Mouse (Mus musculus): Measurements from ENCODE around the gene Setd4. TPM values are rescaled to one million over a fixed set of nuclear protein-coding genes. Genes with fewer than 3 reads are reported as not detected.

Gene Setd4
- polyA plus RNA-seq, 1 experiment from 2014 or later, result 17.0 TPM

DNA sequence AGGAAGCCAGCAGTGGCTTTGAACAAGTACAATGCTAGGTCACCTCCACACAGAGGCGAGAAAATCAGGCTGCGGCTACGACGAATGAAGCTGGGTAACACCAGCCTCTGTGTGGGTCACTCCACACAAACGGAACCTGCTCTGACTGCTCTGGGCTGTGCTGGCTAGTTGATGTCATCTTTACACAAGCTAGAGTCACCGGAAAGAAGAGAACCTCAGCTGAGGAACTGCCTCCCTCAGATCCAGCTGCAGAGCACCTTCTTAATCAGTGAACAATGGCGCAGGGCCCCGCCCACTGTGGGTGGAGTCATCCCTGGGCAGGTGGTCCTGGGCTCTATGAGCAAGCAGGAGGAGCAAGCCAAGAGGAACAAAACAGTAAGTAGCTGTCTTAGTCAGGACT lies 17.5 kb downstream of the Setd4 start:
- WGBS, result 63% methylated on average over 8 of the region's 8 CpGs
- no peak overlapping the region for H3K4me3 ChIP-seq
- no peaks in the 10 kb centered on the region for H3K27me3 ChIP-seq (ENCODE audit: low read depth, poor library complexity, severe bottlenecking)
- peaks cover 7% of the 10 kb centered on the region for H3K4me1 ChIP-seq
- DNase-seq (ENCODE audit: low spot score), result no peak
- H3K9me3 ChIP-seq (replicated peaks), result no peaks in the 10 kb centered on the region
- H3K36me3 ChIP-seq, result peaks cover 41% of the 10 kb centered on the region
- no peak overlapping the region for H3K27ac ChIP-seq

DNA sequence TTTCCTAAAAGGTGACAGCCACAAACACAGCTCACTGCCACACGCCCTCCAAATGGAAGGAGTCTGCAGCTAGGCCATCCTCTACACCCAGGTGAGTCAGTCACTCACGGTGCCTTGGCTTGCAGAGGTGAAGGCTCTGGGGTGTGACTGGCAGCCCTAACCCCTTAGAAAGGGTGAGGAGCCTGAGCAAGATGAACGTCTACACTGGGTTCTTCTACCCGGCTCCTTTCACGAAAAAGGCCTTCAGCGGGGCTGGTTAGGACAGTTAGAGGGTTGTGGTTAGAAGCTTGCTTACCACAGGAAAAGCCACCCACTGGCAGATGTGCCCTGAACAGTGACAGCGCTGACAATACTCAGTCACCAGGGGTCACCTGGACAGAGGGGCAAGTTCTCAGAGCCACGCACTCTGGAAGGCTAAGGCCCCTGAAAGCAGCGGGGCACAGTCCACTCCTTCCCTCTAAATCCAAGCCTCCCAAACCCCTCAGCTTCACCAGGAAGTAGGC lies 18.1 kb downstream of the Setd4 start:
- H3K4me3 ChIP-seq, result no peak overlapping the region
- H3K27me3 ChIP-seq (ENCODE audit: low read depth, poor library complexity, severe bottlenecking), result no peaks in the 10 kb centered on the region
- H3K9me3 ChIP-seq (replicated peaks), result no peaks in the 10 kb centered on the region
- H3K4me1 ChIP-seq, result peaks cover 13% of the 10 kb centered on the region
- 86% methylated on average over 9 of the region's 9 CpGs for WGBS
- H3K36me3 ChIP-seq, result peaks cover 35% of the 10 kb centered on the region
- DNase-seq (ENCODE audit: low spot score), result no peak
- 0 out of 2 replicates have a peak overlapping the region, but pooled peaks have one; percentile 8 for H3K27ac ChIP-seq

DNA sequence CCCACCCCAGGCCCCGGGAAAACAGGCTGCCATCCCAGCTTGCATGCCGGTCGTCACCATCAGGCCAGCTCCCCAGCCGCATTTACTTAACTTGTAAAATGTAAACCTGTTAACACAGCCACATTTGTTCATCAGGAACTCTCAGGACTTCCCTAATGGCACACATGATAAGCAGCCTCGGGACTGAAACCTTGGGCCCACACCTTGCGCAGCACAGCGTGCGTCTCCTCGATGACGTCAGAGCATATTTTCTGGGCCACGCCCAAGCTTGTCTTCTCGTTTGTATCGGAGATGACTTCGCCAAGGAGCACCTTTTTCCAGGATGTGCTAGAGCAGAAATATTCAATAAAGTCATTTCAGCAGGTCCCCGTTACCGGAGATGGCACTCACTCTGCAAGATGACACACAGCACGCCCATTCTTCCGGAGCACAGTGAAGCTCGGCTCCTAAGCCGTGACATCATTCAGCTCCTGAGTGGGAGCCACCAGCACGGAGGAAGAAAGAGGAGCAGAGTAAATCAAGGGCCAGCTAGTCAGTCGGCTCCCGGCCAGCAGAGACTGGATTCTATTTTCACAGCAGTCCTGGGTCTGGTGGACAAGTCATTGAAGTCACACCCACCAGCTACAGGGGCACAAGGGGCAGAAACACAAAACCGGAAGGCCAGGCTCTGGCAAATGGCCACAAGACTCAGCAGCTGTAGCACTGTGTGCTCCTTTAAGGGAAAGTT lies 18.7 kb downstream of the Setd4 start:
- no peak for DNase-seq (ENCODE audit: low spot score)
- Histone ChIP-seq H3K27ac (no peak overlapping the region), H3K27me3 (ENCODE audit: low read depth, poor library complexity, severe bottlenecking) (no peaks in the 10 kb centered on the region), H3K4me1 (peaks cover 16% of the 10 kb centered on the region), H3K36me3 (peaks cover 29% of the 10 kb centered on the region), H3K4me3 (no peak overlapping the region), H3K9me3 (replicated peaks) (no peaks in the 10 kb centered on the region)
- 92% methylated on average over 24 of the region's 24 CpGs for WGBS

DNA sequence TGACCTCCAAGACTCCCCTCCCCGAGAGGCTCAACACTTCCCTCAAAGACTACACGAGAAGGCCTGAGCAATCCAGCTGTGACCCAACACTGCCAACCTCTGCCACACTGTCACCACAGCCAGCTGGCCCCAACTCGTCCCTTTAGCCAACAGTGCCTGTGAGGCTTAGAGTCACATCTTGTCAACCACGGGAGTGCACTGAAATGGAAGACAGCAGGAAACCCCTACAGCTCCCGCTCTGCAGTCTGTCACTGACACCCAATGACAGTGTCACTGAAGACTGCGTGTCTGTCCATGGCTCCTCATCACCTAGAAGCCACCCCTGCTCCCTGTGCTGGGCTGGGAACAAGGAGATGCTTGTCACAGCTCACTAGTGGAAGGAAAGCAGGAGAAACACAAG lies 22.7 kb downstream of the Setd4 start:
- WGBS, result 47% methylated on average over 6 of the region's 6 CpGs
- Histone ChIP-seq H3K4me1 (0 out of 2 replicates have a peak, but pooled peaks cover 8% of the 10 kb centered on the region), H3K36me3 (peaks cover 18% of the 10 kb centered on the region), H3K4me3 (no peak overlapping the region), H3K9me3 (replicated peaks) (no peaks in the 10 kb centered on the region), H3K27ac (no peak overlapping the region), H3K27me3 (ENCODE audit: low read depth, poor library complexity, severe bottlenecking) (no peaks in the 10 kb centered on the region)
- DNase-seq (ENCODE audit: low spot score), result no peak

DNA sequence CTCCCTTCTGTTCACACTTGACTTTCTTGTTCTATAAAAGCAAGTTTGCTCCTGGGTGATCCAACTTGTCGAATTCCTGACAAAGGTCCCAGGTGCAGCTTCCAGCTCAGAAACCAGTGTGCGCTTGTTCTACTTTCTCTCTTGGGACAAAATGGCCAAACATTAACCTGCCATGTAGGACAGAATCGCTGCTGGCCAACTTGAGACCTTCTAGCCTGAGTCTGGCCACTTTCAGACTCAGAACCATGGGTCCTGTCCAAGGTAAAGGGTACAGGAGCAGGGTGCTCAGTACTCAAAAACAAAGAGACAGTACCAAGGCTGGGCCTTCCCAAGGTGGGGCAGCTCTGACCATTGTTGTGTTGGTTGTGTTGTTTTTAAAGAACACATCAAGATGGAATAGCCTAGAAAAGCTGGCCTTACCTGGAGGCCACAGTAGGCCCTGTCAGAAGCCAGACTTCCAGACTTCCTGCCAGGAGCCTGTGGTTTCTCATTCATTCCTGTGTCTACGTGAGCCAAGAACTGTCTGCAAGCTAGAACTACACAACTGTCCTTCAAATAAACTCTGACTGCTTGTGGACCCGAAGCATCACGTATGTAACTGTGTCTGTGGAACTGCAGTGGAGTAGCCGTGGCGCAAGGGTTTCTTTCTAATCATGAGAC lies 25.4 kb downstream of the Setd4 start:
- 89% methylated on average over 8 of the region's 8 CpGs for WGBS
- Histone ChIP-seq H3K36me3 (no peaks in the 10 kb centered on the region), H3K9me3 (replicated peaks) (no peaks in the 10 kb centered on the region), H3K4me3 (no peak overlapping the region), H3K27ac (no peak overlapping the region), H3K27me3 (ENCODE audit: low read depth, poor library complexity, severe bottlenecking) (no peaks in the 10 kb centered on the region), H3K4me1 (peaks cover 18% of the 10 kb centered on the region)
- DNase-seq (ENCODE audit: low spot score), result no peak

DNA sequence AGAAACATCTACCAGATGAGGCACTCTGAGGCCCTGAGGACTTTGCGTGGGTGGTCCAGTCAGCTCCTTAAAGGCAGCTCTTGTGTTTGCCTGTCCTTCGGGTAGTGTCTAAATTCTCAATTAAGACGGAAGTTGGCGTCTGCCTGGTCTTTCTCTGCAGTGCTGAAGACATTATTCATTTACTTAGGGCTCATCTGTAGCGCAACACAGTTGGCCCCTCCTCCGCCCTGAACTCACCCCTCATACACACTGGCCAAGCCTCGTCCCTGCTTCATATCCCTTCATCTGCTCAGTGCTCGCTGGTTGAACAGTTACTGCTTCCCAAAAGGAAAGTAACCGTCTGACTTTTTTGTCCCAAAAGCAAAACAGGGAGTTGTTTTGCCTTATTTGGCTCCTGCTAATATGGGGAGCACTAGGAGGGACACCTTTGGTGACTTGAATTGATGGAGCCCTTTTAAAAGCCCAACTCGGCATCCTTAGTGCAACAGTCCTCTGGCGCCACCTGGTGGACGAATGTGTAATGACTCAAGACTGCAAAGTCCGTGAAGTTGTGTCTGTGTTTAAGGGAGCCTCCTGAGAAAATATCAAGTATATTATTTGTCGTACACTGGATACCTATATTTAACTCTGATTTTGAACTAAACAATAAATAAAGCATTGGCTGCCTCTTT lies 27.3 kb downstream of the Setd4 start:
- Histone ChIP-seq H3K36me3 (no peaks in the 10 kb centered on the region), H3K4me3 (no peak overlapping the region), H3K27ac (no peak overlapping the region), H3K27me3 (ENCODE audit: low read depth, poor library complexity, severe bottlenecking) (no peaks in the 10 kb centered on the region), H3K4me1 (peaks cover 18% of the 10 kb centered on the region), H3K9me3 (replicated peaks) (no peaks in the 10 kb centered on the region)
- WGBS, result 39% methylated on average over 14 of the region's 14 CpGs
- peak; percentile 93 for DNase-seq (ENCODE audit: low spot score)

DNA sequence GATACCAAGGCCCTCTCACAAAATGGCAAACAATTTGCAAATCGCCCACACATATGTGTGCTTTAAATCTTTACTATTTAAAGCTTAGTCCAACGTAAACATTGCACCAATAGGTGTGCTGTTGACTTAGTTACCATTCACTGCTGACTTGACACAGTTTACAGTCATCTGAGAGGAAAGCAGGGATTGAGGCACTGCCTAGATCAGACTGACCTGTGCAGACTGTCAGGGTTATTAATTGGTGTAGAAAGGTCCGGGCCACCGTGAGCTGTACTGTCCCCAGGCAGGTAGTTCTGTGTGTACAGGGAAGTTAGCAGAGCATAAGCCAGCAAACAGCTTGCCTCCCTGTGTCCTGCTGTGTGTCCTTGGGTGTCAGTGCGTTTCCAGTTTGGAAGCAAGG lies 28.3 kb downstream of the Setd4 start:
- Histone ChIP-seq H3K36me3 (no peaks in the 10 kb centered on the region), H3K27ac (no peak overlapping the region), H3K4me3 (no peak overlapping the region), H3K27me3 (ENCODE audit: low read depth, poor library complexity, severe bottlenecking) (no peaks in the 10 kb centered on the region), H3K4me1 (peaks cover 11% of the 10 kb centered on the region), H3K9me3 (replicated peaks) (no peaks in the 10 kb centered on the region)
- WGBS, result 85% methylated on average over 5 of the region's 5 CpGs
- no peak for DNase-seq (ENCODE audit: low spot score)

DNA sequence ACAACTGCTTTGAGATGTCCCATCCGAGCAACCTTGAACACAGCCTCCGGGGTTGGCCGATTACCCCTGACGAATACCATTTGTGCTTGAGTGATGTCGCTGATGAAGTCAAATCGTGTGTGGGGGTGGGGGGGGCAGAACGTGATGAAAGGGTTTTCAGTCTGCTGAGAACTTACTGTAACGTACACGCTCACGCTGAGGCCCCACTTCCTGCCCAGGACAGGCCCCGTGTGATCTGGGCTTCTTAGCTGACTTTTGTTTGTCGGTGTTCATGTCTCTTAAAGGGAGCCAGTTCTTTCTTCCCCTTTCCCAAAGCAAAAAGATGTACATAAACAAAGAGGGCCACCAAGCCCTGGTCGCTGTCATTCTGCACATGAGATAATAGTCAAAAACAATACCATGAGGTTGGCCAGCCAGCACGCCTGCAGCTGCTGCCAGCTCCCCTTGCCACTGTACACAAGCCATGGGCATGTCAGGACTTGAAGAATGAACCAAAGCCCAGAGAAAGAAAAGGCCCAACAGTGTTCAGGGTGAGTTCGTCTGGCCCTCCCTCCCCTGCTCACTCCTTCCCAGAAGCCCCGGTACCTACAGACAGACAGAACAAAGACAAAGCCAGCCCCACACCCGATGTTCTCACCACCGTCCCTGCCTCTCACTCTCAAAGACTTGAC lies 29.2 kb downstream of the Setd4 start:
- Histone ChIP-seq H3K4me1 (peaks cover 9% of the 10 kb centered on the region), H3K27me3 (ENCODE audit: low read depth, poor library complexity, severe bottlenecking) (no peaks in the 10 kb centered on the region), H3K27ac (0 out of 2 replicates have a peak overlapping the region, but pooled peaks have one; percentile 6), H3K9me3 (replicated peaks) (no peaks in the 10 kb centered on the region), H3K36me3 (no peaks in the 10 kb centered on the region), H3K4me3 (no peak overlapping the region)
- no peak for DNase-seq (ENCODE audit: low spot score)
- whole genome bisulfite sequencing, result 61% methylated on average over 18 of the region's 18 CpGs

DNA sequence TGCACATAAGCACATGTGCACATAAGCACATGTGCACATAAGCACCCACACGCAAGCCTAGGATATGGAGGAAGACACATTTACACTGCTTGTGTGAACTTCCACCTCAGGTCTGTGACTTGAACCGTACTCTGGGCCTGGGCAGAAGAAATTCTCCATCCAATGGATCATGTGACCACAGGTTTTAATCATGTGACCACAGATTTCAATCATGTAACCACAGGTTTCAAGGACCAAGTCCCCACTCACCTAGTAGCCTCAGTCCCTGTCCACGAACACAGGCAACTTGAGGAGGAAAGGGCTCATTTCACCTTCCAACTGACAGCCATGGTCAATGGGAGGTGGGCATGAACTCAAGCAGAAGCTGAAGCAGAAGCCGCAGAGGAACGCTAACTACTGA lies 30.4 kb downstream of the Setd4 start:
- Histone ChIP-seq H3K36me3 (no peaks in the 10 kb centered on the region), H3K27me3 (ENCODE audit: low read depth, poor library complexity, severe bottlenecking) (no peaks in the 10 kb centered on the region), H3K27ac (no peak overlapping the region), H3K4me1 (peaks cover 9% of the 10 kb centered on the region), H3K4me3 (no peak overlapping the region), H3K9me3 (replicated peaks) (no peaks in the 10 kb centered on the region)
- no peak for DNase-seq (ENCODE audit: low spot score)
- WGBS, result 93% methylated on average over 5 of the region's 5 CpGs

DNA sequence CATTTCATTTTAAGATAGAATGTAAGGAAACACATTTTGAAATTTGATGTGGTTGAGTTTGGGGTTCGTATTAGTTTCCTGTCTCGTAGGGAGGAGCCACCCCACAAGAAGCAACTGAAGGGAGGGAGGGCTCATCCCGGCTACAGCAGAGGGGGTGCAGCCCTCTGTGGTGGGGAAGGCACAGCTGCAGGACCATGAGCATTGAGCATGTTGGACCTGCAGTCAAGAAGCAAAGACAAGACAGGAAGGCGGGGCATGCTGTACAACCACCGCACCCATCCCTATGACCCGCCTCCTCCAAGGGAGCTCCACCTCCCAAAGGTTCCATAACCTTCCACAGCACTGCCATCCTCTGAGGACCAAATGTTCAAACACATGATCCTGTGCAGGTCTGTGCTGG lies 31.5 kb downstream of the Setd4 start:
- Histone ChIP-seq H3K9me3 (replicated peaks) (no peaks in the 10 kb centered on the region), H3K4me1 (peaks cover 9% of the 10 kb centered on the region), H3K4me3 (no peak overlapping the region), H3K36me3 (no peaks in the 10 kb centered on the region), H3K27me3 (ENCODE audit: low read depth, poor library complexity, severe bottlenecking) (no peaks in the 10 kb centered on the region), H3K27ac (no peak overlapping the region)
- no peak for DNase-seq (ENCODE audit: low spot score)
- 95% methylated on average over 6 of the region's 6 CpGs for WGBS

DNA sequence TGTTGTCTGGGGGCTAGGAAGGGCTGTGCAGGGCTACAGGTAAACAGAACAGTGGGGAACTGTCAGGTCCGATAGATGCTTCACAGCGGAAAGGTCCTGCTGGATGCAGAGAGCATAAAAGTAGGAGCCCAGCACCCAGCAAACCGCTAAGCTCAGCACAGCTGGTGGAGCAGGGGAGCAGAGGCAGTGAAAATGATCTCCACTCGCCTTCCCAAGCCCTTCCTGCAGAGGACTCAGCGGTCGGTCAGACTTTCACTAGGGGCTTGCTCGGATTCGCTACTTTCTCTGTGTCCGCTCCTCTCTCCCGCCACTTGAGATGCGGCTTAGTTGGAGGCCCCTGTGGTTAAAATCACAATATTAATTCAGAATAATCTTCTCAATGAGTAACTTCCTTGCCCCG lies 45.4 kb downstream of the Setd4 start:
- H3K27ac ChIP-seq, result no peak overlapping the region
- peaks cover 14% of the 10 kb centered on the region for H3K27me3 ChIP-seq (ENCODE audit: low read depth, poor library complexity, severe bottlenecking)
- DNase-seq (ENCODE audit: low spot score), result peak; percentile 33
- H3K36me3 ChIP-seq, result no peaks in the 10 kb centered on the region
- peaks cover 22% of the 10 kb centered on the region for H3K4me1 ChIP-seq
- 0 out of 2 replicates have a peak overlapping the region, but pooled peaks have one; percentile 0 for H3K4me3 ChIP-seq
- no peaks in the 10 kb centered on the region for H3K9me3 ChIP-seq (replicated peaks)
- WGBS, result 12% methylated on average over 12 of the region's 12 CpGs

DNA sequence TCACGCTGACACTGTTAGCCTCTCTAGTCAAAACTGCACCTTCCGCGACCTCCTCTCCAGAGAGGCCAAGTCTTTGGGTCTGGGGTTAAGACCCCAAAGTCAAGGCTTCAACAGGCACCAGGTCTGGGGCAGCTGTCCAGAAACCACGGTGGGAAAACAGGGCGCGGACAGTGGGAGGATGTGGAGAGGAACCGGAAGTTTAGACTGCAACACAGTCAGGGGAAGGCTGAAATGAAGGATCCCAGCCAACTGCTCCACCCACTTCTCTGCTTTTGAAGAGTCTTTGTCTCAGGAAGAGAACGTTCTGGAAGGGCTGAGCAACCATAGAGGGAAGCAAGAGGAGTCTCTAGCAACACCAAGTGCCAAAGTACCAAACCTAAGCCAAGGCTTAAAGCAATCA lies 46.2 kb downstream of the Setd4 start:
- WGBS, result 74% methylated on average over 8 of the region's 8 CpGs
- Histone ChIP-seq H3K27ac (no peak overlapping the region), H3K4me1 (peaks cover 28% of the 10 kb centered on the region), H3K9me3 (replicated peaks) (no peaks in the 10 kb centered on the region), H3K4me3 (no peak overlapping the region), H3K36me3 (no peaks in the 10 kb centered on the region), H3K27me3 (ENCODE audit: low read depth, poor library complexity, severe bottlenecking) (peaks cover 14% of the 10 kb centered on the region)
- DNase-seq (ENCODE audit: low spot score), result no peak
